Mouse (Mus musculus) testis, postnatal 14 days (tissue): ENCODE data around the gene Cacna1s.

ENCODE experiments used
- DNase-seq: peaks from one replicate; pipeline ENCODE4 v3.0.0; 2021; ENCODE audit warnings: low spot score

The Cacna1s gene

GRCm38 (mm10) chr1:136051465-136051864 is 1.1 kb upstream of the Cacna1s start:
- DNase-seq: peak; percentile 70

- no peak for DNase-seq
These were observed 3.2 kb downstream of the Cacna1s start for GRCm38 (mm10) chr1:136055771-136056170.

GRCm38 (mm10) chr1:136058594-136058993 is 6.0 kb downstream of the Cacna1s start:
- DNase-seq: no peak

GRCm38 (mm10) chr1:136061041-136061789 is 8.7 kb downstream of the Cacna1s start:
- peak; percentile 49 for DNase-seq

- DNase-seq: no peak
These were observed 9.2 kb downstream of the Cacna1s start for GRCm38 (mm10) chr1:136061790-136062141.

- DNase-seq: no peak
These were observed 11.4 kb downstream of the Cacna1s start for GRCm38 (mm10) chr1:136063991-136064390.

- no peak for DNase-seq
These were observed 14.1 kb downstream of the Cacna1s start for GRCm38 (mm10) chr1:136066621-136067020.

- no peak for DNase-seq
These were observed 15.0 kb downstream of the Cacna1s start for GRCm38 (mm10) chr1:136067579-136067978.

- DNase-seq: no peak
These were observed 23.5 kb downstream of the Cacna1s start for GRCm38 (mm10) chr1:136076086-136076485.

GRCm38 (mm10) chr1:136077656-136078055 is 25.1 kb downstream of the Cacna1s start:
- DNase-seq: no peak

- no peak for DNase-seq
These were observed 28.6 kb downstream of the Cacna1s start for GRCm38 (mm10) chr1:136081161-136081560.

GRCm38 (mm10) chr1:136085988-136086685 is 33.6 kb downstream of the Cacna1s start:
- DNase-seq: no peak

- no peak for DNase-seq
These were observed 37.0 kb downstream of the Cacna1s start for GRCm38 (mm10) chr1:136089368-136090165.

GRCm38 (mm10) chr1:136093726-136094125 is 41.2 kb downstream of the Cacna1s start:
- DNase-seq: no peak

GRCm38 (mm10) chr1:136094807-136095206 is 42.3 kb downstream of the Cacna1s start:
- peak; percentile 58 for DNase-seq

- DNase-seq: no peak
These were observed 49.5 kb downstream of the Cacna1s start for GRCm38 (mm10) chr1:136102094-136102493.

- DNase-seq: no peak
These were observed 50.0 kb downstream of the Cacna1s start for GRCm38 (mm10) chr1:136102551-136102950.

GRCm38 (mm10) chr1:136102981-136103380 is 50.4 kb downstream of the Cacna1s start:
- no peak for DNase-seq

GRCm38 (mm10) chr1:136103696-136104095 is 51.1 kb downstream of the Cacna1s start:
- DNase-seq: no peak

- DNase-seq: no peak
These were observed 52.2 kb downstream of the Cacna1s start for GRCm38 (mm10) chr1:136104741-136105140.

- no peak for DNase-seq
These were observed 56.9 kb downstream of the Cacna1s start for GRCm38 (mm10) chr1:136109464-136109863.

- DNase-seq: no peak
These were observed 63.6 kb downstream of the Cacna1s start for GRCm38 (mm10) chr1:136116183-136116582.

GRCm38 (mm10) chr1:136117069-136117468 is 64.5 kb downstream of the Cacna1s start:
- no peak for DNase-seq
